ENCODE assay signal across 8 mouse cellular contexts in the genomic region with DNA sequence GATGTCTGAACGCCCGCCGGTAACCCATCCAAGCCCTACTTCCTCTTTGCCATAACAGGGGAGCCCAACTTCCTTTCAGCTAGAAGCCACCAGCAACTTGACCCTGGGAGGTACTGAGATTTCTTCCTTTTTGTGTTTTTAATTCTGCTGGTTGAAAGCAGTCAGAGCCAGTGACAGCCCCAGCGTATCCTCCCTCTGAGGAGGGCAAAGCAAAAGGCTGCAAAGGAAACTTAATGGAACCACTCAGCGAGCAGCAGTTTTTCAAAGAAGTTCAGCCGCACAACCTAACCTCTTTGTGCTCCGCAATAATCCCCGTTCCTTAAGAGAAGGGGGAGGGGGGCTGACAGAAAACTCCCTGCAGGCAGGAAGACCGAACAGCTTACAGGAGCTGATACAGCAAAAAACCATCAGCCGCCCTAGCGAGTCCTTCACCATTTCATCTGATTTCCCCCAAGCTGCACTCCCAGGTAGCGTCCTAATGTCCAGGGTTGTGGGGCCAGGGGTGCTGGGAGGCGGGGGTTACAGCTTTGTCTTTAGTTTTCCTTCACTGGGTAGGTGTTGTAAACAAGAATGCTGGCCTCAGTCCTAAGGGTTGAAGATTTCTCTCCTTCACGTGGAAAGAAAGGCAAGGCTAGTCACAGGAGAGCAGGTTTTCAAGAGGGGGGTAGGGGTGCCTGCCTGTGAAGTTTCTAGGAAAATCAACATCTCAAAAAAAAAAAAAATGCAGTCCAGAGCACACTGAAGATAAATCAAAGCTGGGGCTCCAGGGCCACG. TPM values are rescaled to one million over a fixed set of nuclear protein-coding genes. Genes with fewer than 3 reads are reported as not detected.
A peak's percentile ranks its signal among the peaks of the same experiment; 100 is the strongest.
DNase-seq lines count a peak whose midpoint lies in the region; ATAC-seq and TF ChIP-seq lines count a peak whose summit lies in the region.

No protein-coding gene starts in this region.

- ATAC-seq in heart, embryonic 13.5 days (ENCODE audit: extremely low read depth, insufficient number of reproducible peaks, low FRiP score, low TSS enrichment) = no peak
- no peak for ATAC-seq in inflammation-experienced regulatory T-cells, adult 6 months

- H3K4me1 ChIP-seq in heart, adult 2 months (ENCODE audit: control insufficient read depth, insufficient read depth, low read length) = peaks cover 8% of the 10 kb centered on the region
- peaks cover 55% of the 10 kb centered on the region for H3K4me1 ChIP-seq in heart, embryonic 13.5 days

- WGBS in heart, adult 2 months = 40% methylated on average over 15 of the region's 15 CpGs
- 5% methylated on average over 15 of the region's 15 CpGs for WGBS in heart, embryonic 13.5 days

- DNase-seq in heart, adult 2 months = peak in 1 of 2 experiments; percentile 15
- DNase-seq in heart, postnatal 25 days (ENCODE audit: low spot score) = no peak
- DNase-seq in WW6 (ENCODE audit: low read depth, low spot score) = peak; percentile 71
- peak; percentile 51 to 64 for DNase-seq in kidney, postnatal 4 days
- DNase-seq in naive thymus-derived CD4-positive, alpha-beta T cell, adult 2 months (ENCODE audit: low read depth) = peak; percentile 47
- DNase-seq in left cerebral cortex, postnatal 10 days (ENCODE audit: extremely low spot score in 1 of 2, low spot score in 2 of 2) = no peak

- H3K27ac ChIP-seq in heart, adult 2 months = peak overlapping the region; percentile 89
- peak overlapping the region; percentile 99 for H3K27ac ChIP-seq in heart, embryonic 13.5 days (replicated peaks)

- peak overlapping the region; percentile 90 for H3K4me2 ChIP-seq in heart, embryonic 13.5 days

- intact Hi-C loops in heart, adult 2 months (cut with DNase I) = loop anchor here (1.0 kb wide), 1 partner anchor 30 kb away; no protein-coding TSS in a partner anchor
- intact Hi-C loops in heart, postnatal 25 days (cut with DNase I) = loop anchor here (1.0 to 10.0 kb wide), 2 partner anchors 30 to 198 kb away; no protein-coding TSS in a partner anchor
- intact Hi-C loops in left cerebral cortex, postnatal 10 days (cut with DNase I) = loop anchor here (5.0 kb wide), 1 partner anchor 76 kb away; no protein-coding TSS in a partner anchor

- H3K36me3 ChIP-seq in heart, adult 2 months (ENCODE audit: control insufficient read depth, insufficient read depth, low read length) = peaks cover 7% of the 10 kb centered on the region
- no peaks in the 10 kb centered on the region for H3K36me3 ChIP-seq in heart, embryonic 13.5 days

- H3K9me3 ChIP-seq in heart, embryonic 13.5 days = no peaks in the 10 kb centered on the region

- no peaks in the 10 kb centered on the region for H3K27me3 ChIP-seq in heart, adult 2 months (ENCODE audit: control insufficient read depth, insufficient read depth, low read length)
- H3K27me3 ChIP-seq in heart, embryonic 13.5 days (replicated peaks) = no peaks in the 10 kb centered on the region

- no peak for TF ChIP-seq CTCF in heart, adult 2 months (IDR thresholded peaks at IDR 0.05)

- peak overlapping the region; percentile 98 for H3K9ac ChIP-seq in heart, adult 2 months (ENCODE audit: low read depth, low read length)
- H3K9ac ChIP-seq in heart, embryonic 13.5 days = peak overlapping the region; percentile 99

- TF ChIP-seq EP300 in heart, adult 2 months (IDR thresholded peaks at IDR 0.05; ENCODE audit: insufficient read depth, low read depth, low read length) = no peak

- no peak for TF ChIP-seq POLR2A in heart, adult 2 months (IDR thresholded peaks at IDR 0.05; ENCODE audit: insufficient read depth, low read depth, low read length)

- peaks cover 2% of the 10 kb centered on the region; the same call in 1 of the 2 replicates for H3K79me2 ChIP-seq in heart, adult 2 months (replicated peaks; ENCODE audit: control insufficient read depth, insufficient read depth, low read length)

- H3K4me3 ChIP-seq in heart, adult 2 months = peak overlapping the region; percentile 59
- H3K4me3 ChIP-seq in heart, embryonic 13.5 days = peak overlapping the region; percentile 98

RNA-seq across cellular contexts. Expression of a gene that starts 21.1 kb away (rescaled TPM):
- 100 to 1,000 TPM; 222 to 223 TPM for total RNA-seq in heart, adult 2 months (2021)
- 71.4 and 102 TPM in 2 replicates for polyA plus RNA-seq in heart, adult 2 months (2012; rRNA removed)
- total RNA-seq in heart, postnatal 25 days (2021) = 100 to 1,000 TPM; 230 to 254 TPM
- polyA plus RNA-seq in heart, embryonic 13.5 days (2015; fragmentation: Nextera tagmentation; extraction: Ambion mirVana) = 43.7 and 44.6 TPM in 2 replicates
- 100 to 1,000 TPM; 243 to 256 TPM for total RNA-seq in left cerebral cortex, postnatal 10 days (2021)
- polyA plus RNA-seq in inflammation-experienced regulatory T-cells, adult 6 months (2017; shearing (Covaris generic)) = 100 to 1,000 TPM in 2 of 3 experiments, 10 to 100 TPM in 1; 87.3 to 165 (median 153) TPM

RNA-seq across cellular contexts. Expression of a gene that starts 54.9 kb away (rescaled TPM):
- total RNA-seq in heart, adult 2 months (2021) = 100 to 1,000 TPM; 410 to 474 TPM
- polyA plus RNA-seq in heart, adult 2 months (2012; rRNA removed) = 197 and 331 TPM in 2 replicates
- 100 to 1,000 TPM; 460 to 471 TPM for total RNA-seq in heart, postnatal 25 days (2021)
- polyA plus RNA-seq in heart, embryonic 13.5 days (2015; fragmentation: Nextera tagmentation; extraction: Ambion mirVana) = 423 and 513 TPM in 2 replicates
- total RNA-seq in left cerebral cortex, postnatal 10 days (2021) = 100 to 1,000 TPM; 174 to 179 TPM
- 100 to 1,000 TPM; 125 to 184 (median 133) TPM for polyA plus RNA-seq in inflammation-experienced regulatory T-cells, adult 6 months (2017; shearing (Covaris generic))

Comparison
In these comparisons a context has a peak if more than half of its experiments do, and no peak if none do; other contexts are left out.
1. DNase-seq: peak in WW6 (single experiment), kidney, postnatal 4 days (2 of 2) and naive thymus-derived CD4-positive, alpha-beta T cell, adult 2 months (single experiment); none in heart, postnatal 25 days (single experiment) and left cerebral cortex, postnatal 10 days (0 of 2).